Mouse (Mus musculus) midbrain, postnatal 0 days (tissue): ENCODE results near the gene Actg1. TPM values are rescaled to one million over a fixed set of nuclear protein-coding genes. Genes with fewer than 3 reads are reported as not detected.
A peak's percentile ranks its signal among the peaks of the same experiment; 100 is the strongest.

Experiments
- ATAC-seq: fragments of 200-750 bp; cut with Nextera tagmentation; 2 replicates; pipeline ENCODE4 v1.8.0; 2017; ENCODE audit warnings: moderate number of reproducible peaks, mild to moderate bottlenecking, moderate TSS enrichment, moderate library complexity; ENCODE audit not compliant: low FRiP score
- DNase-seq: peaks from one replicate; pipeline ENCODE4 v3.0.0-alpha.2; 2015; ENCODE audit warnings: low spot score
- H3K27ac ChIP-seq: fragments of 300-500 bp; sonication (generic); 2 replicates; pipeline ENCODE4 v1.5.1; 2014; ENCODE audit warnings: low read depth, mild to moderate bottlenecking, low read length, mixed read lengths
- H3K27me3 ChIP-seq: fragments of 300-500 bp; sonication (generic); 2 replicates; pipeline ENCODE4 v1.6.1; 2014; ENCODE audit warnings: low read length, control low read depth, mixed read lengths; ENCODE audit not compliant: insufficient read depth
- H3K36me3 ChIP-seq: fragments of 300-500 bp; sonication (generic); 2 replicates; pipeline ENCODE4 v1.6.1; 2014; ENCODE audit warnings: low read length, control low read depth, mixed read lengths; ENCODE audit not compliant: insufficient read depth
- H3K4me1 ChIP-seq: fragments of 300-500 bp; sonication (generic); 2 replicates; pipeline ENCODE4 v1.6.1; 2014; ENCODE audit warnings: mild to moderate bottlenecking, control low read depth, antibody characterized with exemption, low read length, mixed read lengths; ENCODE audit not compliant: insufficient read depth
- H3K4me2 ChIP-seq: fragments of 300-500 bp; sonication (generic); 2 replicates; pipeline ENCODE4 v1.6.1; 2014; ENCODE audit warnings: low read depth, mild to moderate bottlenecking, low read length, mixed read lengths; ENCODE audit not compliant: poor library complexity, severe bottlenecking
- H3K4me3 ChIP-seq: fragments of 300-500 bp; sonication (generic); 2 replicates; pipeline ENCODE4 v1.5.1; 2014; ENCODE audit warnings: low read depth, mild to moderate bottlenecking, low read length, moderate library complexity
- H3K9ac ChIP-seq: fragments of 300-500 bp; sonication (generic); replicated peaks from 2 replicates; pipeline ENCODE4 v1.6.1; 2014; ENCODE audit warnings: mild to moderate bottlenecking, low read length, moderate library complexity, mixed read lengths; ENCODE audit not compliant: poor library complexity, severe bottlenecking
- H3K9me3 ChIP-seq: fragments of 300-500 bp; sonication (generic); 2 replicates; pipeline ENCODE4 v1.6.1; 2016; ENCODE audit warnings: low read length, control low read depth
- CTCF ChIP-seq: IDR thresholded peaks from 2 replicates; pipeline ENCODE4 v1.5.1; 2016; ENCODE audit warnings: antibody characterized with exemption, mild to moderate bottlenecking
- WGBS: fragments of 180-500 bp; shearing (Covaris S2); extraction: QIAGEN DNeasy Blood & Tissue Kit; methylation state at CpG from one replicate; pipeline ENCODE4 v1.1.7; 2014; 5-methylcytosine and 5-hydroxymethylcytosine counted together
- polyA plus RNA-seq: library from polyadenylated mRNA; unstranded; fragments of >200 nt; fragmentation: Nextera tagmentation; extraction: Ambion mirVana; gene quantifications from 2 replicates; pipeline ENCODE4 v1.2.1, GENCODE M21; 2015
- total RNA-seq: library from RNA; depleted of rRNA; stranded (reverse); fragments of >200 nt; gene quantifications from 2 replicates; pipeline ENCODE4 v1.2.3, GENCODE M21; 2014

Actg1 gene
- total and polyA plus RNA-seq, 2 experiments from 2014 or later: 2,534 to 3,992 TPM

- Histone ChIP-seq H3K9ac (no peak overlapping the region), H3K27ac (peak overlapping the region; percentile 95; the same call in 1 of the 2 replicates), H3K27me3 (no peaks in the 10 kb centered on the region; the same call in 1 of the 2 replicates), H3K36me3 (no peaks in the 10 kb centered on the region), H3K4me3 (no peak overlapping the region), H3K4me2 (peak overlapping the region; percentile 80; the same call in 1 of the 2 replicates), H3K9me3 (no peaks in the 10 kb centered on the region), H3K4me1 (peaks cover 11% of the 10 kb centered on the region; the same call in 1 of the 2 replicates)
- no peak for ATAC-seq
- DNase-seq: no peak
- TF ChIP-seq CTCF: no peak
- WGBS: 69% methylated on average over 7 of the region's 7 CpGs
Observed at GRCm38 (mm10) chr11:120317456-120317855, 30.9 kb downstream of the Actg1 start.

- Histone ChIP-seq H3K4me2 (peak overlapping the region; percentile 80), H3K27me3 (no peaks in the 10 kb centered on the region; the same call in 1 of the 2 replicates), H3K36me3 (no peaks in the 10 kb centered on the region), H3K9ac (peak overlapping the region; percentile 44), H3K4me1 (peaks cover 11% of the 10 kb centered on the region), H3K27ac (peak overlapping the region; percentile 95), H3K9me3 (no peaks in the 10 kb centered on the region), H3K4me3 (peak overlapping the region; percentile 34)
- WGBS: 19% methylated on average over 13 of the region's 13 CpGs
- no peak for TF ChIP-seq CTCF
- ATAC-seq (0 out of 2 replicates have a peak, but pooled peaks have one; percentile 11), DNase-seq (no peak)
Observed at GRCm38 (mm10) chr11:120316690-120317254, 31.6 kb downstream of the Actg1 start.

GRCm38 (mm10) chr11:120315832-120316689 lies 32.3 kb downstream of the Actg1 start:
- H3K9ac ChIP-seq: peak overlapping the region; percentile 44
- WGBS: 1% methylated on average over 35 of the region's 37 CpGs
- H3K4me3 ChIP-seq: peak overlapping the region; percentile 34
- peaks cover 17% of the 10 kb centered on the region for H3K4me1 ChIP-seq
- H3K4me2 ChIP-seq: peak overlapping the region; percentile 80
- no peaks in the 10 kb centered on the region for H3K36me3 ChIP-seq
- DNase-seq (peak; percentile 98), ATAC-seq (peak; percentile 96)
- H3K27me3 ChIP-seq: no peaks in the 10 kb centered on the region; the same call in 1 of the 2 replicates
- TF ChIP-seq CTCF: no peak; the same call in 1 of the 2 replicates
- H3K9me3 ChIP-seq: no peaks in the 10 kb centered on the region
- peak overlapping the region; percentile 95 for H3K27ac ChIP-seq

GRCm38 (mm10) chr11:120315416-120315761 lies 33.0 kb downstream of the Actg1 start:
- Histone ChIP-seq H3K4me2 (peak overlapping the region; percentile 80), H3K4me3 (peak overlapping the region; percentile 34; the same call in 1 of the 2 replicates), H3K9ac (peak overlapping the region; percentile 44), H3K4me1 (peaks cover 20% of the 10 kb centered on the region), H3K9me3 (no peaks in the 10 kb centered on the region), H3K36me3 (no peaks in the 10 kb centered on the region), H3K27me3 (no peaks in the 10 kb centered on the region; the same call in 1 of the 2 replicates), H3K27ac (peak overlapping the region; percentile 95)
- DNase-seq (peak; percentile 61), ATAC-seq (peak; percentile 18; the same call in 1 of the 2 replicates)
- WGBS: 11% methylated on average over 4 of the region's 4 CpGs
- TF ChIP-seq CTCF: no peak

- ATAC-seq: no peak
- H3K27ac ChIP-seq: peak overlapping the region; percentile 95
- no peak for DNase-seq
- peaks cover 21% of the 10 kb centered on the region for H3K4me1 ChIP-seq
- H3K4me3 ChIP-seq: peak overlapping the region; percentile 34; the same call in 1 of the 2 replicates
- H3K27me3 ChIP-seq: no peaks in the 10 kb centered on the region; the same call in 1 of the 2 replicates
- no peak for TF ChIP-seq CTCF
- H3K36me3 ChIP-seq: no peaks in the 10 kb centered on the region
- H3K9me3 ChIP-seq: no peaks in the 10 kb centered on the region
- peak overlapping the region; percentile 44; the same call in 1 of the 2 replicates for H3K9ac ChIP-seq
- WGBS: 30% methylated on average over 16 of the region's 16 CpGs
- H3K4me2 ChIP-seq: peak overlapping the region; percentile 80
Observed at GRCm38 (mm10) chr11:120314721-120315415, 33.5 kb downstream of the Actg1 start.
